Mouse (Mus musculus): ENCODE results near the gene Aff4. TPM values are rescaled to one million over a fixed set of nuclear protein-coding genes. Genes with fewer than 3 reads are reported as not detected.

Aff4 gene
- polyA plus RNA-seq, 1 experiment: 16.4 TPM

DNA sequence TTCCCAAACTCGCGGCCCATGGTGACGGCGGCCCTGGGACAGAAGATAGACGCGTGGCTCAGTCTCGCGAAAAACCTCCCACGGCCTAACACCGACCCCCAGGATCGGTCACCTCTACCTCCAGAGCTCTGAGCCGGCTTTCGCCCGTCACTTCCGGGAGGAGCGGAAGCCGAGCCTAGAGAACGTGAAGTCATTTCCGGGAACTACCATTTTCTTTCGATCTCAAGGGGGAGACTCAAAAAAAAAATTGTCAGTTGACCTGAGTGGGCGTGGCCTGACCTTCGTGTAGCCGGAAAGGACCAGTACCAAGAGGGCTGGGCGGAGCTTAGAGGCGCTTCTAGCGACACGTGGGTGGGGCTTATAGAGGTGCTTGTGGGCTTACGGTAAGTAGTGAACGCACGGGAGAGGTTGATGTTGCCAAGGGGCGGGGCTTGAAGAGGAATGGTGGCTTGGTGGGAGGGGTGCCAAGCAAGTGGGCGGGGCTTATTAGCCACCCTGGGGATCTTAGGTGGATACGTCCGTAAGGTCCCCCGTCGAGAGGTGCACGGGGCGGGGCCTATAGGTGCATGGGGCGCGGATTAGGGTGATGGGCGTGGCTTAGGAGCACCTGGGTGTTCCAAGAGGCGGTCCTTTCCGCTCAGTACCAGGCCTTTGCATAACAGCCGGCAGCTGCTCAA lies 80.2 kb downstream of the Aff4 start, which contains the start of the genes Uqcrq and Gdf9:
Uqcrq (minus strand) TSS at position 162 of the 677 bp plus-strand sequence.
Gdf9 (plus strand) TSS at position 354 of the 677 bp plus-strand sequence.
- peak; percentile 85 for TF ChIP-seq POLR2A (IDR thresholded peaks at IDR 0.05; ENCODE audit: control insufficient read depth, extremely low read depth, insufficient read depth, low read length, poor library complexity)
- TF ChIP-seq CTCF (IDR thresholded peaks at IDR 0.05; ENCODE audit: borderline replicate concordance, control insufficient read depth, extremely low read depth, insufficient read depth, low read length, poor library complexity): no peak
- H3K27me3 ChIP-seq (ENCODE audit: control insufficient read depth, insufficient read depth, low read length): no peaks in the 10 kb centered on the region
- no peaks in the 10 kb centered on the region for H3K36me3 ChIP-seq (ENCODE audit: control insufficient read depth, insufficient read depth, low read length)
- DNase-seq: peak; percentile 99
- WGBS: under 1% methylated on average over 44 of the region's 44 CpGs
- peak within 1 kb of the TSS; percentile 20 for H3K27ac ChIP-seq (ENCODE audit: control insufficient read depth, insufficient read depth, low read length)
- H3K4me1 ChIP-seq (replicated peaks; ENCODE audit: control insufficient read depth, insufficient read depth, low read length): peaks cover 13% of the 10 kb centered on the region
- H3K4me3 ChIP-seq (ENCODE audit: control insufficient read depth, insufficient read depth, low read length): peak within 1 kb of the TSS; percentile 63

DNA sequence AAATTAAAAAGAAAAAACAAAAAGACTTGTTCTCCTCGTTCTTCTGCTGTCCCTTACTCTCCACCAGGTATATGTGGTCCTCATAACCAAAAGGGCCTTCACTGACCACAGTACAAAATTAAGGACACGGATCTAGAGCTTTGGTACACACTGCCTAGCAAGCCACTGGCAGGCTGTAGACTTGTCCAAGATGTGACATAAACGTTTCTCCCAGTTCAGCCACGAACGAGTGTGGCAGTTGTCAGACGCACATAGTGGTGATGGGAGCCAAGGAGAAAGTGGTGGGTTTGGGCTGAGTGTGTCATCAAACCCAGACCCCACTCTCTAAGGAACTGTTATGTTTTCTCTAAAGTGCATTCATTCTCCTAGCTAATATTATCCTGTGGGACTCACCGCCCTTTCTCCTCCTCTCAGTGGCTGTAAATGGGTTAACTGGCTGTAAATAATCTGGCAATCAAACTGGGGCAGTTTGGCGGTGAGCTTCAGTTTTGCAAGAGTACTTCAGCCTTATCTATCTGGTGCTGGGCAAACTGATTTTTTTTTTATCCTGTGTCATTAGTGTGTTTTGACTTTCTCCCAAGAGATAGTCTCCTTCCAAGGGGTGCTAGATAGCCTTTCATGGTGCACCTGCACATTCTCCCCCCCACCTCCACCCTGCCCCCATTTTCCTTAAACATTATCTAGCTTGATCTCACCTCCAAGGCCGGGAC lies 80.9 kb downstream of the Aff4 start:
- peaks cover 16% of the 10 kb centered on the region for H3K4me1 ChIP-seq (replicated peaks; ENCODE audit: control insufficient read depth, insufficient read depth, low read length)
- no peak for DNase-seq
- H3K27me3 ChIP-seq (ENCODE audit: control insufficient read depth, insufficient read depth, low read length): no peaks in the 10 kb centered on the region
- H3K27ac ChIP-seq (ENCODE audit: control insufficient read depth, insufficient read depth, low read length): peak overlapping the region; percentile 20
- TF ChIP-seq CTCF (IDR thresholded peaks at IDR 0.05; ENCODE audit: borderline replicate concordance, control insufficient read depth, extremely low read depth, insufficient read depth, low read length, poor library complexity) (no peak), POLR2A (IDR thresholded peaks at IDR 0.05; ENCODE audit: control insufficient read depth, extremely low read depth, insufficient read depth, low read length, poor library complexity) (no peak)
- H3K4me3 ChIP-seq (ENCODE audit: control insufficient read depth, insufficient read depth, low read length): peak overlapping the region; percentile 63
- no peaks in the 10 kb centered on the region for H3K36me3 ChIP-seq (ENCODE audit: control insufficient read depth, insufficient read depth, low read length)
- 23% methylated on average over 9 of the region's 9 CpGs for WGBS

GRCm38 (mm10) chr11:53433057-53433456 lies 82.4 kb downstream of the Aff4 start:
- no peak for DNase-seq
- Histone ChIP-seq H3K27ac (ENCODE audit: control insufficient read depth, insufficient read depth, low read length) (no peak overlapping the region), H3K4me3 (ENCODE audit: control insufficient read depth, insufficient read depth, low read length) (no peak overlapping the region), H3K36me3 (ENCODE audit: control insufficient read depth, insufficient read depth, low read length) (no peaks in the 10 kb centered on the region), H3K27me3 (ENCODE audit: control insufficient read depth, insufficient read depth, low read length) (no peaks in the 10 kb centered on the region), H3K4me1 (replicated peaks; ENCODE audit: control insufficient read depth, insufficient read depth, low read length) (peaks cover 16% of the 10 kb centered on the region)
- TF ChIP-seq POLR2A (IDR thresholded peaks at IDR 0.05; ENCODE audit: control insufficient read depth, extremely low read depth, insufficient read depth, low read length, poor library complexity) (no peak), CTCF (IDR thresholded peaks at IDR 0.05; ENCODE audit: borderline replicate concordance, control insufficient read depth, extremely low read depth, insufficient read depth, low read length, poor library complexity) (no peak)
- WGBS: 68% methylated on average over 6 of the region's 6 CpGs

GRCm38 (mm10) chr11:53435504-53435903 lies 84.9 kb downstream of the Aff4 start:
- TF ChIP-seq POLR2A (IDR thresholded peaks at IDR 0.05; ENCODE audit: control insufficient read depth, extremely low read depth, insufficient read depth, low read length, poor library complexity): no peak
- no peak for TF ChIP-seq CTCF (IDR thresholded peaks at IDR 0.05; ENCODE audit: borderline replicate concordance, control insufficient read depth, extremely low read depth, insufficient read depth, low read length, poor library complexity)
- 55% methylated on average over 8 of the region's 8 CpGs for WGBS
- no peaks in the 10 kb centered on the region for H3K36me3 ChIP-seq (ENCODE audit: control insufficient read depth, insufficient read depth, low read length)
- no peak overlapping the region for H3K4me3 ChIP-seq (ENCODE audit: control insufficient read depth, insufficient read depth, low read length)
- no peak overlapping the region for H3K27ac ChIP-seq (ENCODE audit: control insufficient read depth, insufficient read depth, low read length)
- peaks cover 9% of the 10 kb centered on the region for H3K4me1 ChIP-seq (replicated peaks; ENCODE audit: control insufficient read depth, insufficient read depth, low read length)
- no peaks in the 10 kb centered on the region for H3K27me3 ChIP-seq (ENCODE audit: control insufficient read depth, insufficient read depth, low read length)
- DNase-seq: no peak

GRCm38 (mm10) chr11:53436338-53436737 lies 85.7 kb downstream of the Aff4 start:
- no peak for DNase-seq
- H3K27me3 ChIP-seq (ENCODE audit: control insufficient read depth, insufficient read depth, low read length): no peaks in the 10 kb centered on the region
- H3K4me1 ChIP-seq (replicated peaks; ENCODE audit: control insufficient read depth, insufficient read depth, low read length): peaks cover 10% of the 10 kb centered on the region
- TF ChIP-seq POLR2A (IDR thresholded peaks at IDR 0.05; ENCODE audit: control insufficient read depth, extremely low read depth, insufficient read depth, low read length, poor library complexity): no peak
- H3K27ac ChIP-seq (ENCODE audit: control insufficient read depth, insufficient read depth, low read length): no peak overlapping the region
- 90% methylated on average over 6 of the region's 6 CpGs for WGBS
- H3K4me3 ChIP-seq (ENCODE audit: control insufficient read depth, insufficient read depth, low read length): no peak overlapping the region
- no peaks in the 10 kb centered on the region for H3K36me3 ChIP-seq (ENCODE audit: control insufficient read depth, insufficient read depth, low read length)

- Histone ChIP-seq H3K27ac (ENCODE audit: control insufficient read depth, insufficient read depth, low read length) (no peak overlapping the region; the same call in 1 of the 2 replicates), H3K36me3 (ENCODE audit: control insufficient read depth, insufficient read depth, low read length) (no peaks in the 10 kb centered on the region), H3K27me3 (ENCODE audit: control insufficient read depth, insufficient read depth, low read length) (no peaks in the 10 kb centered on the region), H3K4me3 (ENCODE audit: control insufficient read depth, insufficient read depth, low read length) (no peak overlapping the region), H3K4me1 (replicated peaks; ENCODE audit: control insufficient read depth, insufficient read depth, low read length) (peaks cover 2% of the 10 kb centered on the region; the same call in 1 of the 2 replicates)
- peak; percentile 45 for DNase-seq
- WGBS: under 1% methylated on average over 12 of the region's 12 CpGs
- TF ChIP-seq CTCF (IDR thresholded peaks at IDR 0.05; ENCODE audit: borderline replicate concordance, control insufficient read depth, extremely low read depth, insufficient read depth, low read length, poor library complexity) (no peak), POLR2A (IDR thresholded peaks at IDR 0.05; ENCODE audit: control insufficient read depth, extremely low read depth, insufficient read depth, low read length, poor library complexity) (no peak)
These were observed 91.3 kb downstream of the Aff4 start for GRCm38 (mm10) chr11:53441921-53442320.

Measured in thymus, adult 2 months (tissue).